Mouse (Mus musculus) lung, postnatal 14 days (tissue): ENCODE data around the gene Olfr701.

Experiments used
- DNase-seq: peaks from one replicate; pipeline ENCODE4 v3.0.0; 2021

Gene Olfr701

GRCm38 (mm10) chr7:106813829-106814228 lies at the start of gene Olfr701:
Gene Olfr701, plus strand, starts transcription at chr7:106814129.
- no peak for DNase-seq

- no peak for DNase-seq
Measured at GRCm38 (mm10) chr7:106788330-106788729, 25.6 kb upstream of the Olfr701 start.

- no peak for DNase-seq
Measured at GRCm38 (mm10) chr7:106793098-106793497, 20.8 kb upstream of the Olfr701 start, which contains the start of gene Olfr699. Gene Olfr699, minus strand, starts transcription at chr7:106793198.

- no peak for DNase-seq
Measured at GRCm38 (mm10) chr7:106808734-106809133, 5.2 kb upstream of the Olfr701 start, which contains the start of gene Olfr700. Gene Olfr700, minus strand, starts transcription at chr7:106808834.

- DNase-seq: no peak
Measured at GRCm38 (mm10) chr7:106815775-106816174, 1.8 kb downstream of the Olfr701 start.

GRCm38 (mm10) chr7:106818414-106818813 lies 4.5 kb downstream of the Olfr701 start:
- no peak for DNase-seq

- DNase-seq: no peak
Measured at GRCm38 (mm10) chr7:106833793-106834192, 19.9 kb downstream of the Olfr701 start, which contains the start of gene Olfr702. Gene Olfr702, minus strand, starts transcription at chr7:106833893.

GRCm38 (mm10) chr7:106843060-106843459 lies 29.1 kb downstream of the Olfr701 start, which contains the start of gene Olfr703:
Gene Olfr703, plus strand, starts transcription at chr7:106843360.
- DNase-seq: no peak

- DNase-seq: no peak
Measured at GRCm38 (mm10) chr7:106862885-106863284, 49.0 kb downstream of the Olfr701 start, which contains the start of gene Olfr704. Gene Olfr704, plus strand, starts transcription at chr7:106863185.
